Mouse (Mus musculus): ENCODE measurements around the gene Ugt2b1. TPM values are rescaled to one million over a fixed set of nuclear protein-coding genes. Genes with fewer than 3 reads are reported as not detected.
"Not testable (repeated sequence)": the region's sequence is repeated elsewhere in the genome, so short reads cannot be mapped to it uniquely, and the experiment has no call there.

Ugt2b1 gene
- total RNA-seq (2014; fragmentation: Nextera tagmentation) (not detected in 2 replicates), total RNA-seq (2017) (0.11 TPM in 1 of 2 replicates, not detected in the other), polyA plus RNA-seq (2012) (not detected in 2 replicates)

DNA sequence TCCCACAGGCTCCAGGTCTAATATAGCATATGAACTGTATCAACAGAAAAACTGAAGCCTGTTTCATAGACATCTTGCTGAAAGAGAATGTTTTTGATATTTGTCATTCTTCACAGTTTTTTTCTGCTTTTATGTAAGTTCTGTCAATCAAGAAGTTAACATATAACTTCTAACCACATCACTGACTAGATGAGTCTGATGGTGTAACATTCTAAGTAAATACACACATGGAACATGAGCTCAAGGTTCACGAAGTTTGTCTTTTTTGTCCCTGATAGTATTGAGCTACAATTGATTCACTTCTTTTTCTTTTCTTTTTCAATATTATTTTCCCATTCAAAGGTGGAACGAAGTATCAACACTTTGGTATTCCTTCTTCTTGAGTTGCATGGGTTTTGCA lies at the start of gene Ugt2b1:
TSS of gene Ugt2b1 (minus strand) at position 105 of the 400 bp plus-strand sequence.
- no peaks in the 10 kb centered on the region for H3K36me3 ChIP-seq (replicated peaks)
- H3K9me3 ChIP-seq (replicated peaks), result no peaks in the 10 kb centered on the region
- H3K4me1 ChIP-seq (ENCODE audit: insufficient read depth, low read depth, low read length), result no peaks in the 10 kb centered on the region
- no peaks in the 10 kb centered on the region for H3K27me3 ChIP-seq (ENCODE audit: insufficient read depth, low read length)
- ATAC-seq (ENCODE audit: extremely low read depth, insufficient number of reproducible peaks, low FRiP score, poor library complexity, severe bottlenecking) (no peak), DNase-seq (ENCODE audit: low spot score) (no peak)
- no peak for TF ChIP-seq POLR2AphosphoS5 (IDR thresholded peaks at IDR 0.05; ENCODE audit: insufficient replicate concordance, low read depth, low read length)
- no peak for TF ChIP-seq GATA1 (IDR thresholded peaks at IDR 0.05; ENCODE audit: borderline replicate concordance, low read length)
- no peak for TF ChIP-seq TAL1 (conservative IDR thresholded peaks at IDR 0.05; ENCODE audit: low read depth, low read length)
- no peak for TF ChIP-seq GATA2 (IDR thresholded peaks at IDR 0.05; ENCODE audit: borderline replicate concordance, low read depth, low read length)
- TF ChIP-seq CTCF (IDR thresholded peaks at IDR 0.05; ENCODE audit: low read depth, low read length), result no peak
- no peak within 1 kb of the TSS for H3K4me3 ChIP-seq (ENCODE audit: low read depth, low read length)

DNA sequence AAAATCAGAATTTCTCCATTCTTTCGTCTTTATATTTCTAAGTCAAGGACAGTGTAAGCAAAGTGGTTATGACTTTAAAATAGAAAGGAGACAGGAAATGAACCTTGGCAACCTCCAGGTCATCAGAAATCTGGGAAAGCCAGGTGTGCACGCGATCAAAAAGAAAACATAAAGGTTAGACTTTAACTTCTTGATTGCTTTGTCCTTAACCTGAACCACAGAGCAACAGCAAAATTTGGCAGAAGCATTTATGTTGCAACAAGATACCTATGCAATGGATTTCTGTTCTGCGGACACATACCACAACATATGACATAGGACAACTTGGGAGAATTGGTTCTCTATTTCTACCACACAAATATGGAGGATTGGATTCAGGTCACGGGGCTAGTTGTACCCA lies 40.9 kb upstream of the Ugt2b1 start:
- H3K4me1 ChIP-seq (ENCODE audit: insufficient read depth, low read depth, low read length); H3K27me3 ChIP-seq (ENCODE audit: insufficient read depth, low read length); H3K36me3 ChIP-seq (replicated peaks); ATAC-seq (ENCODE audit: extremely low read depth, insufficient number of reproducible peaks, low FRiP score, poor library complexity, severe bottlenecking); H3K4me3 ChIP-seq (ENCODE audit: low read depth, low read length); DNase-seq (ENCODE audit: low spot score); H3K9me3 ChIP-seq (replicated peaks): not testable (repeated sequence)

DNA sequence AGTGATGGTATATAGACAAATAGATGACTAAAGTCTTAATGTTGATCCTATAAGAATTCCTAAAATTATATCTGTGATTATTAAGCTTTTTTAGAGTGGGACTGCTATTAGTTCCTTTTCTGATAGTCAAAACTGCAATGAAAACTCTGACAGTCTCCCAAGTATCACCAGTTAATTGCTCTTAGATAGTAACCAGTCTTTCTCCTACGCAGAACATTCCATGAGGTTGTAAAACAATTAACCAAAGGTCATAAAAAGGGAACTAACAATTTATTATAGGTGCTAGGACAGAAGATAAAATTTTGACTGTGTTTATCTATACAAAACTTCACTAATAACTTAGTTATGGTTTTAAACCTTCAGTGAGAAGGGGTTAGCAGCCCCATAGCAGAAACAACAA lies 36.5 kb upstream of the Ugt2b1 start:
- not testable (repeated sequence) for H3K4me1 ChIP-seq (ENCODE audit: insufficient read depth, low read depth, low read length); DNase-seq (ENCODE audit: low spot score); ATAC-seq (ENCODE audit: extremely low read depth, insufficient number of reproducible peaks, low FRiP score, poor library complexity, severe bottlenecking); H3K27me3 ChIP-seq (ENCODE audit: insufficient read depth, low read length); H3K4me3 ChIP-seq (ENCODE audit: low read depth, low read length); H3K36me3 ChIP-seq (replicated peaks); H3K9me3 ChIP-seq (replicated peaks)

DNA sequence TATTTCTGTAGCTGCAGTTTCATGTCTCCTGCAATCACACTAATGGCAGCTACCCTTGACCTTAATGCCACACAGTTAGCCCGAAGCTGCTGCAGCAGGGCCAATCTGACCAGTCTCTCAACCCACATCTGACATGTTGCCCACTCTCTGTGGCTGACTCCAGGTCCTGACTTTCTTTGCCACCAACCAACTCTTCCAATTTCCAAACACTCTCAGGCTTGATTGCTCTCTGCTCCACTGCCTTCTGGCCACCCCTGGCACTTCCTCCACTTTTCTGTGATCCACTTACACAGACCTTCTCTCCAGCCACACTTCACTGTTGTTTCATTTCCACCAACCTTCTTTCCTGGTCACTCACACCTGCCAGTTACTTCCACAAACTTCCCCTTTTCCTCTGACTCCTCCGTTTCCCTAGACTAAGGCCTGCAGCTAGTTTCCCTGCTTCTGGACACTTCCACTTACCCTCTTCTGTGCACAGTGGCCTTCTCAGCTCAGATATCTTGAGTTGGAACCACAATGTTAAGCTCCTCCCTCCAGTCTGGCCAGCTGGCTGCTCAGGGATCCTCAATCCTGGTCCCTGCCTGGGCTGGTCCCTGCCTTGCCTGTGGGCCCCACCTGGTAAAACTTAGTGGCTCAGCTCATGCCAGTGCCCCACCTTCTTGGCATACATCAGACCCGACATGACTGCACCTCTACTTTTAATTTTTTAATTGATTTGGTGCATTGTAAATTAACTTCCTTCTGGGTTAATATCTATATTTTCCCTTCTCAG lies 35.4 kb upstream of the Ugt2b1 start:
- H3K36me3 ChIP-seq (replicated peaks), result no peaks in the 10 kb centered on the region
- H3K4me1 ChIP-seq (ENCODE audit: insufficient read depth, low read depth, low read length), result no peaks in the 10 kb centered on the region
- H3K4me3 ChIP-seq (ENCODE audit: low read depth, low read length), result no peak overlapping the region
- ATAC-seq (ENCODE audit: extremely low read depth, insufficient number of reproducible peaks, low FRiP score, poor library complexity, severe bottlenecking) (no peak), DNase-seq (ENCODE audit: low spot score) (no peak)
- no peaks in the 10 kb centered on the region for H3K27me3 ChIP-seq (ENCODE audit: insufficient read depth, low read length)
- TF ChIP-seq POLR2AphosphoS5 (IDR thresholded peaks at IDR 0.05; ENCODE audit: insufficient replicate concordance, low read depth, low read length) (no peak), CTCF (IDR thresholded peaks at IDR 0.05; ENCODE audit: low read depth, low read length) (no peak), TAL1 (conservative IDR thresholded peaks at IDR 0.05; ENCODE audit: low read depth, low read length) (no peak), GATA1 (IDR thresholded peaks at IDR 0.05; ENCODE audit: borderline replicate concordance, low read length) (no peak), GATA2 (IDR thresholded peaks at IDR 0.05; ENCODE audit: borderline replicate concordance, low read depth, low read length) (no peak)
- no peaks in the 10 kb centered on the region for H3K9me3 ChIP-seq (replicated peaks)

DNA sequence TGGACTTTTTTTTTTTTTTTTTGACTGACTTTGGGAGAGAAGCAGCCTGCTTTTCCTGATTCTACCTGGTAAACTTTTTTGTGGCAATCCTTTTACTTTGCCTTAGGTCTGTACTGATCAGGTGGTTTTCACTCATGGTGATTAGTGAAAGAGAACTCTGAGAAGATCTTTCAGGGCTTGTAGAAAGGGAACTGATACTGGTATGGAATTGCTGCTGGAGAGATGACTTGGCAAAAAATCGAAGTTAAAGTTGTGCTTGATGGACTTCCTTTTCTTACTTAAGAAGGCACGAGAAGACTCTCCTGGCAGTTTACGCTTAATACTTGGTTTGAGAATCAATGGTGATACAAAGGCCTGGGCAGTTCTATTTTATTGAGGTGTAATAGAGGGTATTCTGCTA lies 34.2 kb upstream of the Ugt2b1 start:
- H3K27me3 ChIP-seq (ENCODE audit: insufficient read depth, low read length), result no peaks in the 10 kb centered on the region
- H3K9me3 ChIP-seq (replicated peaks), result no peaks in the 10 kb centered on the region
- no peak overlapping the region for H3K4me3 ChIP-seq (ENCODE audit: low read depth, low read length)
- DNase-seq (ENCODE audit: low spot score) (no peak), ATAC-seq (ENCODE audit: extremely low read depth, insufficient number of reproducible peaks, low FRiP score, poor library complexity, severe bottlenecking) (no peak)
- H3K4me1 ChIP-seq (ENCODE audit: insufficient read depth, low read depth, low read length), result no peaks in the 10 kb centered on the region
- H3K36me3 ChIP-seq (replicated peaks), result no peaks in the 10 kb centered on the region
- no peak for TF ChIP-seq TAL1 (conservative IDR thresholded peaks at IDR 0.05; ENCODE audit: low read depth, low read length)
- TF ChIP-seq GATA1 (IDR thresholded peaks at IDR 0.05; ENCODE audit: borderline replicate concordance, low read length), result no peak
- no peak for TF ChIP-seq POLR2AphosphoS5 (IDR thresholded peaks at IDR 0.05; ENCODE audit: insufficient replicate concordance, low read depth, low read length)
- no peak for TF ChIP-seq CTCF (IDR thresholded peaks at IDR 0.05; ENCODE audit: low read depth, low read length)
- TF ChIP-seq GATA2 (IDR thresholded peaks at IDR 0.05; ENCODE audit: borderline replicate concordance, low read depth, low read length), result no peak

DNA sequence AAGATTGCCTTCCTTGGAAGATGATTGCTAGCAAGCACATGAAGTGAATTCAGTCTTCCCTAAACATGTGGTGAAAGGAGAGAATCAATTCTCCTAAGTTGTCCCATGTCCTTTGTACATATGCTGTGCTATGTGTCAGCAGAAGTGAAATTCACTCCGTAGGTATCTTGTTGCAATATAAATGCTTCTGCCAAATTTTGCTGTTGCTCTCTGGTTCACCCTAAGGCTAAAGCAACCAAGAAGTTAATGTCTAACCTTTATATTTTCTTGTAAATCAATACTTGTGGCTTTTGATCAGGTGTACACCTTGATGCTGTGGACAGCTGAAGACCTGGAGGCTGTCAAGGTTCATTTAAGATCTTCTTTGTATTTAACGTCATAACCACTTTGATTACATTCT lies 15.8 kb upstream of the Ugt2b1 start:
- Histone ChIP-seq H3K36me3 (replicated peaks) (no peaks in the 10 kb centered on the region), H3K27me3 (ENCODE audit: insufficient read depth, low read length) (no peaks in the 10 kb centered on the region), H3K4me1 (ENCODE audit: insufficient read depth, low read depth, low read length) (no peaks in the 10 kb centered on the region), H3K4me3 (ENCODE audit: low read depth, low read length) (no peak overlapping the region), H3K9me3 (replicated peaks) (no peaks in the 10 kb centered on the region)
- no peak for ATAC-seq (ENCODE audit: extremely low read depth, insufficient number of reproducible peaks, low FRiP score, poor library complexity, severe bottlenecking)
- DNase-seq (ENCODE audit: low spot score), result no peak
- no peak for TF ChIP-seq GATA2 (IDR thresholded peaks at IDR 0.05; ENCODE audit: borderline replicate concordance, low read depth, low read length)
- no peak for TF ChIP-seq CTCF (IDR thresholded peaks at IDR 0.05; ENCODE audit: low read depth, low read length)
- no peak for TF ChIP-seq GATA1 (IDR thresholded peaks at IDR 0.05; ENCODE audit: borderline replicate concordance, low read length)
- TF ChIP-seq POLR2AphosphoS5 (IDR thresholded peaks at IDR 0.05; ENCODE audit: insufficient replicate concordance, low read depth, low read length), result no peak
- TF ChIP-seq TAL1 (conservative IDR thresholded peaks at IDR 0.05; ENCODE audit: low read depth, low read length), result no peak

Data from G1E (cell line).